Mouse (Mus musculus): ENCODE data around the gene Il6ra.

- TF ChIP-seq CTCF (IDR thresholded peaks at IDR 0.05; ENCODE audit: low read depth, low read length) (no peak), POLR2A (IDR thresholded peaks at IDR 0.05; ENCODE audit: insufficient read depth, low read length) (no peak)
These were observed 86.7 kb downstream of the Il6ra start for GRCm38 (mm10) chr3:89826295-89826694.
